Mouse (Mus musculus) gastrocnemius, postnatal 10 days (tissue): Measurements from ENCODE around the gene Edc4. TPM values are rescaled to one million over a fixed set of nuclear protein-coding genes. Genes with fewer than 3 reads are reported as not detected.
"Not testable (repeated sequence)": the region's sequence is repeated elsewhere in the genome, so short reads cannot be mapped to it uniquely, and the experiment has no call there.

Experiments
- DNase-seq: peaks from one replicate; pipeline ENCODE4 v3.0.0; 2021; ENCODE audit warnings: mixed read lengths
- long read RNA-seq, 2 experiments: library from polyadenylated mRNA; stranded (forward); transcript quantifications; one replicate each; pipeline ENCODE4 v2.0.0; 2021
- total RNA-seq, 2 experiments: library from RNA; stranded (reverse); gene quantifications; 2 replicates each; pipeline ENCODE4 v1.2.3; 2021

Edc4 gene
- 10 to 100 TPM; 24.6 to 30.3 TPM for total RNA-seq
- long read RNA-seq, experiment 1, full-length matches to known transcripts, result 35 of 88 reads
- long read RNA-seq, experiment 1, partial matches to known transcripts, result 11 of 88 reads
- long read RNA-seq, experiment 1, other reads (novel, unspliced or antisense), result 42 of 88 reads
- long read RNA-seq, experiment 2, full-length matches to known transcripts, result 16 of 69 reads
- long read RNA-seq, experiment 2, partial matches to known transcripts, result 10 of 69 reads
- long read RNA-seq, experiment 2, other reads (novel, unspliced or antisense), result 43 of 69 reads

- DNase-seq, result peak; percentile 84
Observed at GRCm38 (mm10) chr8:105880754-105881520, at the start of gene Edc4. TSS of gene Edc4 (plus strand) at chr8:105880881.

GRCm38 (mm10) chr8:105833740-105834139, 46.9 kb upstream of the Edc4 start:
- not testable (repeated sequence) for DNase-seq

- DNase-seq, result peak; percentile 66
Observed at GRCm38 (mm10) chr8:105835318-105835717, 45.4 kb upstream of the Edc4 start.

GRCm38 (mm10) chr8:105836991-105837390, 43.7 kb upstream of the Edc4 start:
- DNase-seq, result no peak

- no peak for DNase-seq
Observed at GRCm38 (mm10) chr8:105839209-105839608, 41.5 kb upstream of the Edc4 start.

GRCm38 (mm10) chr8:105846678-105847077, 34.0 kb upstream of the Edc4 start:
- no peak for DNase-seq

- DNase-seq, result no peak
Observed at GRCm38 (mm10) chr8:105850014-105850413, 30.7 kb upstream of the Edc4 start.

- no peak for DNase-seq
Observed at GRCm38 (mm10) chr8:105850611-105851010, 30.1 kb upstream of the Edc4 start.

- peak; percentile 88 for DNase-seq
Observed at GRCm38 (mm10) chr8:105851651-105852143, 29.0 kb upstream of the Edc4 start.

GRCm38 (mm10) chr8:105852146-105852729, 28.4 kb upstream of the Edc4 start:
- DNase-seq, result no peak

- no peak for DNase-seq
Observed at GRCm38 (mm10) chr8:105853178-105853577, 27.5 kb upstream of the Edc4 start, which contains the start of gene Cenpt. TSS of gene Cenpt (minus strand) at chr8:105853278.

- no peak for DNase-seq
Observed at GRCm38 (mm10) chr8:105854303-105854702, 26.4 kb upstream of the Edc4 start.

- DNase-seq, result peak; percentile 93
Observed at GRCm38 (mm10) chr8:105854715-105855216, 25.9 kb upstream of the Edc4 start, which contains the start of gene Thap11. TSS of gene Thap11 (plus strand) at chr8:105855132.

- peak; percentile 59 for DNase-seq
Observed at GRCm38 (mm10) chr8:105855248-105856167, 25.2 kb upstream of the Edc4 start.

- no peak for DNase-seq
Observed at GRCm38 (mm10) chr8:105856168-105856835, 24.4 kb upstream of the Edc4 start.

GRCm38 (mm10) chr8:105858495-105858894, 22.2 kb upstream of the Edc4 start:
- DNase-seq, result no peak

- DNase-seq, result no peak
Observed at GRCm38 (mm10) chr8:105859314-105859713, 21.4 kb upstream of the Edc4 start.

- DNase-seq, result peak; percentile 85
Observed at GRCm38 (mm10) chr8:105860143-105860981, 20.3 kb upstream of the Edc4 start, which contains the start of gene Nutf2. TSS of gene Nutf2 (plus strand) at chr8:105860580.

- no peak for DNase-seq
Observed at GRCm38 (mm10) chr8:105861951-105862350, 18.7 kb upstream of the Edc4 start.
